In the genomic region with DNA sequence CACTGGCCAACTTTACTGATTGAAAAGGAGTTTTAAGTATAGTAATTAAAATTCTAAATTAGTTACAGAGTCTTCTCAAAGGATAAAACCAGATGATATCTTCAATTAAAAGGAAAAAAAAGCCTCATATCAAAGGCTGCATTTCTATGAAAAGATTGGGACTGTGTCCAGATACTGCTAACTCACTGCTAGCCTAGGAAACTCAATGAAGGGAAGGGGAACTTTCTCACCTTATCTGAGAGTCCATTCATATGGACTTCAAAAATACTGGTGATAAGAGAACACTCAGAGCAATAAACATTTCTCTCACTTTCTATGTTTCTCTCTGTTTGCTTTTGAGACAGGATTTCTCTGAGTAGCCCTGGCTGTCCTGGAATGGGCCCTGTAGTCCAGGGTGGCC, we compare ENCODE assay signal across 1 mouse cellular context.
TF ChIP-seq lines count a peak whose summit lies in the region.

No protein-coding gene starts in this region.

TF ChIP-seq in MEL, 35 proteins besides CTCF, POLR2A, EP300 and RAD21 (continued from another document):
- TF ChIP-seq NELFE (IDR thresholded peaks at IDR 0.05; ENCODE audit: low read depth, low read length) = no peak
- TF ChIP-seq UBTF (IDR thresholded peaks at IDR 0.05; ENCODE audit: borderline replicate concordance, insufficient read depth, low read depth, low read length) = no peak
- peak; percentile 86 for TF ChIP-seq GATA1 (IDR thresholded peaks at IDR 0.05; ENCODE audit: low read depth, low read length)
- no peak for TF ChIP-seq BHLHE40 (IDR thresholded peaks at IDR 0.05; ENCODE audit: borderline replicate concordance, low read depth, low read length)
- TF ChIP-seq ETS1 (IDR thresholded peaks at IDR 0.05; ENCODE audit: low read depth, low read length) = no peak
